Mouse (Mus musculus): ENCODE data around the gene Rpl27.
"Not testable (repeated sequence)": the region's sequence is repeated elsewhere in the genome, so short reads cannot be mapped to it uniquely, and the experiment has no call there.

Rpl27 gene

GRCm38 (mm10) chr11:101469155-101469554 lies 27.1 kb downstream of the Rpl27 start:
- no peak for DNase-seq

- DNase-seq = no peak
Observed at GRCm38 (mm10) chr11:101470206-101470605, 28.1 kb downstream of the Rpl27 start.

- no peak for DNase-seq
Observed at GRCm38 (mm10) chr11:101471926-101472325, 29.8 kb downstream of the Rpl27 start.

DNA sequence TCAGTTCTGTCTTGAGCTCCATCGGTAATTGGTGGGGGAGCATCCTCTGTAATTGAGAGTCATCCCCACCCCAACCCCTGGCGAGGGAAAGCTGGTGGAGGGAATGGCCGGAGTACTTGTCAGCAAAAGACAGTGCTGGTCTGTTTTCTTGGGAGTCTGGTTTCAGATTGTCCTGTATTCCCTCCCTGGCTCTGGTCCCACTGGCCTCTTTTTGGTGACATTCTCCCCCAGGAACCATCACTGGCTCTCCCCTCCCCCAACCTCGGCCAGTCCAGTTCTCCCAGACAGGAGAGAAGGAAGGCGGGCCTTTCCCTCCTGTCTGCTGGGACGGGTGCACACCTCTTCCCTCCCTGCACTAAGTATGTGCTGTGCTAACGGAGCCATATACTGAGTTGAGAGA lies 30.2 kb downstream of the Rpl27 start:
- DNase-seq = no peak

- DNase-seq = not testable (repeated sequence)
Observed at GRCm38 (mm10) chr11:101473686-101474085, 31.6 kb downstream of the Rpl27 start.

DNA sequence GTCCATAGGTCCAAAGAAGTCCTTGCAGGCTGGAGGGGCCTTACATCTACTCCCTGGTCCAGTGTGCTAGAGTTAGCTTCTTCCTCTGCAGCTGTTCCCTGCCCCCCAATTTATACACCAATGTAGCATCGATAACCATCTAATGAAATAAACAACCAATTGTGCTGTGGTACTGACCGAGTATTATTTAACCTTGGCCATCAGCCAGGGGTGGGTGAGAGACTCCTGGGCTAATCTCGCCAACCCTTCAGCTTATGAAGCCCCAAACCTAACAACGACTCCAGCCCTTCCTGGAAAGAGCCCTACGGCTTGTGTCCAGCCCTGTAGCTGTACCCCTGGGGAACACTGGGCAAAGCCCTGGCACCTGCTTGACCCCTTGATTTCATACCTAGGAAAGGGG lies 32.2 kb downstream of the Rpl27 start:
- no peak for DNase-seq

DNA sequence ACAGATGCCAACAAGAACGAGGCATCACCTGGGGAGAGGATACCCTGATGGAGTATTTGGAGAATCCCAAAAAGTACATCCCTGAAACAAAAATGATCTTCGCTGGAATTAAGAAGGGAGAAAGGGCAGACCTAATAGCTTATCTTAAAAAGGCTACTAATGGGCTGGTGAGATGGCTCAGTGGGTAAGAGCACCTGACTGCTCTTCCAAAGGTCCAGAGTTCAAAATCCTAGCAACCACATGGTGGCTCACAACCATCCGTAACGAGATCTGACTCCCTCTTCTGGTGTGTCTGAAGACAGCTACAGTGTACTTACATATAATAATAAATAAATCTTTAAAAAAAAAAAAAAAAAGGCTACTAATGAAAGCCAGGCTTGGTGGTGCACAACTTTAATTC lies 34.3 kb downstream of the Rpl27 start:
- not testable (repeated sequence) for DNase-seq

DNA sequence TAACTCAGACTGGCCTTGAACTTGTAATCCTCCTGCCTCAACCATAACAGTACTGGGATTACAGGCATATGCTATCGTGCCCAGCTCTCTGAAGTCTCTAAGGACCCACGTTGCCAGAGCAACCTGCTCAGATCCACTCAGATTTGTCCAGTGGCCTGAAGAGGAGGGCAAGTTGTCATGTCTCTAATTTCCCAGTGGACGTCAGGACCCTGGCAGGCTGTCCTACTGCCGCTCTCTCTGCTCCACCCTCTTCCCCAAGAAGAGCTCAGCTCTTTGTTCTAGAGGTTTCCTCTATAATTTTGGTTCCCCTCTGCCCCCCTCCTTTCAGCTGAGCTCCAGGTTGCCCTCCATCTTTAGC lies 35.1 kb downstream of the Rpl27 start:
- no peak for DNase-seq

DNA sequence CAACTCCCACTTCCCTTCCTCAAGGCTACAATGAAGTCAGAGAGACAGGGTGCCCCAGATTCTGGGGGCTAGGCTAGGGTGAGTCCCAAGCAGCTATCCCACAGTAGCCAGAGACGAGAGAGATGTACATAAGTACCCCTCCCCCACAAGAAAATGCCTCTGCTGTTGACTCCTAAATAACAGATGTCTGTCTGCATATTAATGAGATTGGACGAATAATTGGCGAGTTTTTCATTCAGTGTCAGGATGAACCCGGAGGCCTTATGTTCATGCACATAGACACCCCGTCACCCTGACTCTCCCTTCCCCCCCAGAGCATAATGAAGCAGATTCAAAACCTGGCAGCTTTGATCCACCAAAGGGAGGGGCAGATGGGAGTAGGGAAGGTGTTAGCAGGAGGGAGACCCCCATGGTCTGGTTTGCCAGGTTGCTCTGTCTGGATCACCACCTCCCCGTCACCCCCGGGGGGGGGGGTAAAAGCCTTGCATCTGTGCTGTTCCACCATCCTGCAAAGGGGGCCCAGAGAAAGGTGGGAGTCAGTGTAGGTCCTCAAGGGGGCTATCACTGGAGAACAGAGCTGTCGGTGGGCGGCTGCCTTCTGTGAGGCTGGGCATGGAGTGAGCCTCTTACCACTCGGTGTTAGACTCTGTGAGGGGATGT lies 35.6 kb downstream of the Rpl27 start:
- DNase-seq = no peak

GRCm38 (mm10) chr11:101479171-101479635 lies 37.1 kb downstream of the Rpl27 start:
- DNase-seq = no peak

- DNase-seq = no peak
Observed at GRCm38 (mm10) chr11:101480912-101481311, 38.8 kb downstream of the Rpl27 start.

DNA sequence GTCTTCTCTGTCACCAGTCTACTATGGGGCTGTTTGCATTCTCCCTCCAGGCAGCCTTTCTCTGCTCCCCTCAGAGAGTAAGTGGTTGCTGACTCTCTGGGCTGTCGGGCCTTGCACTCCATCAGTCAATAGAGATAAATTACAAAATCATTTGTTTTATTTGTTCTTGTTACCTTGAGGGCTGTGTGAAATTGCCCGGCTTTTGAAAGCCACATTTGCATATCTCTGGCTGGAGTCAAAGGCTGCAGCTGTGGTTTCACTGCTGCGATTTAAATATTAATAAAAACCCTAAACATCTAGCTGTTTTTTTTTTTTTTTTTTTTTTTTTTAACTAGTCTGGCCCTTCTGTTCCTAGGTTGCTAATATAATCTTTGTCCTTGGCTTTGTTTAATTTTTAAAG lies 41.7 kb downstream of the Rpl27 start:
- no peak for DNase-seq

DNA sequence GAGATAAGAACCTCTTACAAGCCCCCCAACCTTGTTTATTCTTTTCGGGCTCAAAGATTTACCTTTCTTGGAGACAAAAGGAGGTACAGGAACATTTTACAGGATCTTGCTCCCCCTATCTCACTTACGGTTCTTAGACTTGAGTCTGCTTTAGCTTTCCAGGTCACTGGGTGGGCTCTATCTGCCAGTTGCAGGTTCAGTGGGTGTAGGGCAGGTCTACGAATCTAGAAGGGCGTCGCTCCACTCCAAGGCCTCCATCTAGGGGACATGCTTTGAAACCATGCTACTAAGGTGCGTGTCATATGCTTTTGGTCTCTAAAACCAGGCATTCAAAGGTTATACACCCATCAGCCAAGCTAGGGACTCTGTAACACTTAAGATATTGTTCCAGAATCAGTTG lies 42.1 kb downstream of the Rpl27 start:
- DNase-seq = no peak

GRCm38 (mm10) chr11:101484814-101485213 lies 42.7 kb downstream of the Rpl27 start:
- no peak for DNase-seq

DNA sequence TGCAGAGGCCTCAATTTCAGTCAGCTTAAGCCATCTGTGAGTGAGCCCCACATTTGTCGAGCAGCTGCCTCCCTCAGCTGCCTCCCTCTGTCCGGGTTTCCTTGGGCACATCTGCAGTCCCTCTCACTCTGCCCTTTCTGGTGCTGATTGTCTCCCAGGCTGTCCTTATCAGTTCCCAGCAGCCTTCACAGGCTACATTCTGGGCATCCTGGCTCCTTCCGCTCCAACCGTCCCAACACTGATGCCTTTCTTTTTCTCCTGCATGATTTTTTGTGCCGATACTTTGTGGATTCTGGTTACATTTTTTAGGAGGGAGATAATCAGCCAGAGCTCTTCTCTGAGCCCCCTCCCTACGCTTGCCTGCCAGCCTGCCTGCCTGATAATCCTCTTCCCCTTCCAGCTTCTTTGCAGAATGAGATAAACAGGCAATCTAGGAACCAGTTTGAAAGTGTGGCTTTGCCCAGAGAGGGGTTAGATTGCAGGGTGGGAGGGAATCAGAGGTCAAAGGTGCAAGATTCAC lies 43.5 kb downstream of the Rpl27 start:
- DNase-seq = no peak

DNA sequence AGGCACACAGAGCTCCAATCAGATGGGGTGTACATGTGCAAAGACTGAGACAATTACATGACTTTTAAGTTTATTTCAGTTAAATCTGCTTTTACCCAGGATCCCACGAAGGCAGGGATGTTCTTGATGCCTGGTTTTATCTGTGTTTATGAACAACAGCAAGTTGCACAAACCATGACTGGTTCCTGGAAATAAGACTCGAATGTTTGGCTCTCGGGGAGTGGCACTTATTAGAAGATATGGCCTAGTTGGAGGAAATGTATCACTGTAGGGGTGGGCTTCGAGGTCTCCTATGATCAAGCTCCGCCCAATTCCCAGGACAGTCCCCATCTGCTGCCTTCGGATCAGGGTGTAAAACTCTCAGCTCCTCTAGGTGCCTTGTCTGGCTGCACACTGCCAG lies 44.0 kb downstream of the Rpl27 start:
- DNase-seq = no peak

Data from spleen, adult 18-20 months (tissue).